Mouse (Mus musculus) lung, postnatal 0 days (tissue): ENCODE data around the gene Nfia. TPM values are rescaled to one million over a fixed set of nuclear protein-coding genes. Genes with fewer than 3 reads are reported as not detected.
A peak's percentile ranks its signal among the peaks of the same experiment; 100 is the strongest.

Experiments
- ATAC-seq: fragments of 200-750 bp; cut with Nextera tagmentation; 2 replicates; pipeline ENCODE4 v1.8.0; 2017; ENCODE audit warnings: moderate library complexity
- DNase-seq: peaks from one replicate; pipeline ENCODE4 v3.0.0-alpha.2; 2016; ENCODE audit warnings: low spot score
- H3K27ac ChIP-seq: fragments of 300-500 bp; sonication (generic); 2 replicates; pipeline ENCODE4 v1.5.1; 2014; ENCODE audit warnings: antibody characterized with exemption, mild to moderate bottlenecking, low read length, mixed read lengths
- H3K27me3 ChIP-seq: fragments of 300-500 bp; sonication (generic); replicated peaks from 2 replicates; pipeline ENCODE4 v1.6.1; 2014; ENCODE audit warnings: low read length, mixed read lengths; ENCODE audit not compliant: insufficient read depth
- H3K36me3 ChIP-seq: fragments of 300-500 bp; sonication (generic); 2 replicates; pipeline ENCODE4 v1.6.1; 2014; ENCODE audit warnings: low read length, mixed read lengths; ENCODE audit not compliant: insufficient read depth
- H3K4me1 ChIP-seq: fragments of 300-500 bp; sonication (generic); 2 replicates; pipeline ENCODE4 v1.6.1; 2014; ENCODE audit warnings: antibody characterized with exemption, low read depth, low read length, mixed read lengths; ENCODE audit not compliant: insufficient read depth
- H3K4me2 ChIP-seq: fragments of 300-500 bp; sonication (generic); replicated peaks from 2 replicates; pipeline ENCODE4 v1.6.1; 2014; ENCODE audit warnings: low read depth, mild to moderate bottlenecking, low read length, moderate library complexity, mixed read lengths
- H3K4me3 ChIP-seq: fragments of 300-500 bp; sonication (generic); 2 replicates; pipeline ENCODE4 v1.5.1; 2014; ENCODE audit warnings: low read depth, low read length
- H3K9ac ChIP-seq: fragments of 300-500 bp; sonication (generic); replicated peaks from 2 replicates; pipeline ENCODE4 v1.6.1; 2014; ENCODE audit warnings: low read depth, mild to moderate bottlenecking
- H3K9me3 ChIP-seq: fragments of 300-500 bp; sonication (generic); 2 replicates; pipeline ENCODE4 v1.6.1; 2016; ENCODE audit warnings: low read length, mixed read lengths
- CTCF ChIP-seq: IDR thresholded peaks from 2 replicates; pipeline ENCODE4 v1.5.1; 2016; ENCODE audit warnings: antibody characterized with exemption, mild to moderate bottlenecking
- EP300 ChIP-seq: IDR thresholded peaks from 2 replicates; pipeline ENCODE4 v1.6.1; 2016; ENCODE audit warnings: antibody characterized with exemption, mild to moderate bottlenecking, control low read depth
- WGBS: fragments of 180-500 bp; shearing (Covaris S2); extraction: QIAGEN DNeasy Blood & Tissue Kit; methylation state at CpG from one replicate; pipeline ENCODE4 v1.1.7; 2014; 5-methylcytosine and 5-hydroxymethylcytosine counted together
- polyA plus RNA-seq: library from polyadenylated mRNA; unstranded; fragments of >200 nt; fragmentation: Nextera tagmentation; extraction: Ambion mirVana; gene quantifications from 2 replicates; pipeline ENCODE4 v1.2.1, GENCODE M21; 2015

Gene Nfia
- polyA plus RNA-seq, 1 experiment from 2014 or later = 40.5 TPM

DNA sequence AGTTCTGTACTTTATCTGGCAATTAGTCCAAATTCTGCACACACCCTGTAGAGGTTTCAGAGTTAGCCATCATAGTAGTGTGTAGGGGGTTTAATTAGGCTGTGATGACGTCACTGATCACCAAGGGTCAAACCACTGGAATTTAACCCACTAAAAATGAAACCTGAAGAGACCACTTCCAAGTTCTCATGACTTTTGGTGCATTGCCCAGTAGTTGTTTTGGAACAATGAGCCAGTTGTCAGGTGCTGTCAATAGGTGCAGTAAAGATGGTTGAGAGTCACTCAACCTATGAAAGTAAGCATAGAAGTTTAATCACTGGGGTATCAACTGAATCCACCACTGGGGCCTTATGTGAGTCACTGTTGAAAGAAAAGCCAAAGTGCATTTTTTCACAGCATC is 191.4 kb downstream of the Nfia start:
- Histone ChIP-seq H3K36me3 (no peaks in the 10 kb centered on the region), H3K9me3 (no peaks in the 10 kb centered on the region), H3K4me1 (no peaks in the 10 kb centered on the region; the same call in 1 of the 2 replicates), H3K4me2 (no peak overlapping the region), H3K27ac (no peak overlapping the region), H3K27me3 (no peaks in the 10 kb centered on the region), H3K9ac (no peak overlapping the region), H3K4me3 (no peak overlapping the region)
- no peak for DNase-seq
- ATAC-seq = no peak
- 45% methylated on average over 1 of the region's 1 CpGs for WGBS
- TF ChIP-seq CTCF (no peak), EP300 (no peak)

GRCm38 (mm10) chr4:97968786-97969348 is 196.3 kb downstream of the Nfia start:
- H3K27ac ChIP-seq = peak overlapping the region; percentile 29; the same call in 1 of the 2 replicates
- 56% methylated on average over 7 of the region's 7 CpGs for WGBS

GRCm38 (mm10) chr4:97973064-97973463 is 200.5 kb downstream of the Nfia start:
- Histone ChIP-seq H3K4me3 (no peak overlapping the region), H3K27me3 (no peaks in the 10 kb centered on the region), H3K9me3 (no peaks in the 10 kb centered on the region), H3K9ac (no peak overlapping the region), H3K36me3 (no peaks in the 10 kb centered on the region), H3K27ac (no peak overlapping the region), H3K4me2 (no peak overlapping the region), H3K4me1 (peaks cover 9% of the 10 kb centered on the region; the same call in 1 of the 2 replicates)
- no peak for ATAC-seq
- 98% methylated on average over 2 of the region's 2 CpGs for WGBS
- no peak for DNase-seq
- TF ChIP-seq EP300 (no peak), CTCF (no peak)

More at GRCm38 (mm10) chr4:97968786-97969348, 196.3 kb downstream of the Nfia start:
- no peaks in the 10 kb centered on the region for H3K27me3 ChIP-seq
- no peak overlapping the region for H3K4me3 ChIP-seq
- no peak overlapping the region for H3K4me2 ChIP-seq
- ATAC-seq = peak; percentile 73
- H3K4me1 ChIP-seq = peaks cover 4% of the 10 kb centered on the region; the same call in 1 of the 2 replicates
- H3K9me3 ChIP-seq = no peaks in the 10 kb centered on the region
- peak; percentile 63 for DNase-seq
- H3K9ac ChIP-seq = no peak overlapping the region
- H3K36me3 ChIP-seq = no peaks in the 10 kb centered on the region
- TF ChIP-seq EP300 = no peak
- TF ChIP-seq CTCF = no peak

DNA sequence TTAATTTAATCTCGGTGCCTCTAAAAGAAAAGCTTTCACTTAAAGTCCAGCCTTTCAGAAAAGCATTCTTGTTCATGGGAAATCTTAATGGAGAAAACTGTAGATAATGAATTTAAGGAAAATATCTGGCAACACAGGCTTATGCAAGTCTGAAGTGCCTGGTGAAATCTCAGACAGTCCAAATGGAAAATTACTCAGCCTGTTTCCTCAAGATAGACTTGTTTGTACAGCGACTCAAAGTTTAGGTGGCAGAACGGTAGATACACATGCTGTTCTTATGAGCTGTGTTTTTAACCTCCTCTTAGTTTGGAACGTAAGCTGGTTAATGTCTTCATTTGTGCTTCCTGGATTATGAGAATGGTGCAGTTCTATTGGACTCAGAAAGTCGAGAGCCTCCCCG is 201.5 kb downstream of the Nfia start:
- Histone ChIP-seq H3K27ac (peak overlapping the region; percentile 68), H3K4me3 (no peak overlapping the region), H3K9ac (no peak overlapping the region), H3K36me3 (no peaks in the 10 kb centered on the region), H3K4me1 (peaks cover 9% of the 10 kb centered on the region; the same call in 1 of the 2 replicates), H3K9me3 (no peaks in the 10 kb centered on the region), H3K4me2 (peak overlapping the region; percentile 23; the same call in 1 of the 2 replicates), H3K27me3 (no peaks in the 10 kb centered on the region)
- 20% methylated on average over 6 of the region's 6 CpGs for WGBS
- TF ChIP-seq CTCF (peak; percentile 30; the same call in 1 of the 2 replicates), EP300 (peak; percentile 91)
- peak; percentile 91 for DNase-seq
- peak; percentile 88 for ATAC-seq

GRCm38 (mm10) chr4:97976891-97977290 is 204.4 kb downstream of the Nfia start:
- Histone ChIP-seq H3K4me3 (no peak overlapping the region), H3K36me3 (no peaks in the 10 kb centered on the region), H3K9ac (no peak overlapping the region), H3K27me3 (no peaks in the 10 kb centered on the region), H3K4me1 (peaks cover 5% of the 10 kb centered on the region; the same call in 1 of the 2 replicates), H3K27ac (no peak overlapping the region), H3K4me2 (no peak overlapping the region), H3K9me3 (no peaks in the 10 kb centered on the region)
- WGBS = 41% methylated on average over 5 of the region's 5 CpGs
- ATAC-seq (peak; percentile 67), DNase-seq (peak; percentile 68)
- peak; percentile 37 for TF ChIP-seq EP300
- no peak for TF ChIP-seq CTCF

DNA sequence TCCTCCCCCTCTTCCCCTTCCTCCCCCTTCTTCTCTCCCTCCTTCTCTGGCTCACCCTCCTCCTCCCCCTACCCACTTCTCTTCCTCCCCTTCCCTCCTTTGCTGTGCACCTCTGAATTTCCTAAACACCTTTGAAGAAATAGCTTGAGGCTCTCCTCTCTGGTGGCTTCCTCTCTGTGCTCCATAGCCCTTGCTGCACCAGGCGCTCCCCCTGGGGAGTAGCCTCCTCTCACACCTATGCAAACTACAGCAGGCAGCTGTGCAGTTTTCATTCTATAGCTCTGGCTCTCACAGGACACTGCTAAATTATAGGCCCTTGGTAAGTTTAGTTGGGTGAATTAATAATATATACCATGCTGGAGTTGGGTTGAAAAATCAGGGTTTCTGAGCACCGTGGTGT is 211.8 kb downstream of the Nfia start:
- Histone ChIP-seq H3K4me1 (no peaks in the 10 kb centered on the region), H3K36me3 (no peaks in the 10 kb centered on the region), H3K27me3 (no peaks in the 10 kb centered on the region), H3K4me2 (no peak overlapping the region), H3K9me3 (no peaks in the 10 kb centered on the region), H3K4me3 (no peak overlapping the region), H3K27ac (no peak overlapping the region), H3K9ac (no peak overlapping the region)
- DNase-seq = no peak
- TF ChIP-seq CTCF = no peak
- no peak for TF ChIP-seq EP300
- WGBS = 94% methylated on average over 2 of the region's 2 CpGs
- no peak for ATAC-seq
